Mouse (Mus musculus): ENCODE measurements around the gene 4930404N11Rik.

Gene 4930404N11Rik

GRCm38 (mm10) chr10:81383802-81384604 is 18.4 kb upstream of the 4930404N11Rik start, which contains the start of the genes Dohh and Gm48551:
Dohh (plus strand) TSS chr10:81384428.
Gm48551 (plus strand) TSS chr10:81384466.
- in situ Hi-C loops (cut with MboI, MseI): no loop called here

GRCm38 (mm10) chr10:81382039-81382438 is 16.4 kb upstream of the 4930404N11Rik start:
- in situ Hi-C loops (cut with MboI, MseI): no loop called here

GRCm38 (mm10) chr10:81379809-81380378 is 14.3 kb upstream of the 4930404N11Rik start:
- in situ Hi-C loops (cut with MboI, MseI): loop anchor here (10.0 kb wide), 1 partner anchor 555 kb away; the partner anchor contains the start of gene Oaz1

- in situ Hi-C loops (cut with MboI, MseI): loop anchor here (10.0 kb wide), 1 partner anchor 554 kb away; the partner anchor contains the start of gene Oaz1
Measured at GRCm38 (mm10) chr10:81379183-81379553, 13.6 kb upstream of the 4930404N11Rik start.

GRCm38 (mm10) chr10:81378553-81379182 is 13.1 kb upstream of the 4930404N11Rik start:
- in situ Hi-C loops (cut with MboI, MseI): loop anchor here (10.0 kb wide), 1 partner anchor 554 kb away; the partner anchor contains the start of gene Oaz1

GRCm38 (mm10) chr10:81377793-81378552 is 12.4 kb upstream of the 4930404N11Rik start, which contains the start of gene Fzr1:
Fzr1 (minus strand) TSS chr10:81378516.
- in situ Hi-C loops (cut with MboI, MseI): loop anchor here (10.0 kb wide), 1 partner anchor 553 kb away; the partner anchor contains the start of gene Oaz1

- in situ Hi-C loops (cut with MboI, MseI): loop anchor here (10.0 kb wide), 1 partner anchor 553 kb away; the partner anchor contains the start of gene Oaz1
Measured at GRCm38 (mm10) chr10:81377362-81377664, 11.7 kb upstream of the 4930404N11Rik start.

- in situ Hi-C loops (cut with MboI, MseI): loop anchor here (10.0 kb wide), 1 partner anchor 552 kb away; the partner anchor contains the start of gene Oaz1
Measured at GRCm38 (mm10) chr10:81376561-81377361, 11.1 kb upstream of the 4930404N11Rik start.

- in situ Hi-C loops (cut with MboI, MseI): loop anchor here (10.0 kb wide), 1 partner anchor 551 kb away; the partner anchor contains the start of gene Oaz1
Measured at GRCm38 (mm10) chr10:81375322-81375721, 9.7 kb upstream of the 4930404N11Rik start.

GRCm38 (mm10) chr10:81367207-81367495 is 1.5 kb upstream of the 4930404N11Rik start:
- in situ Hi-C loops (cut with MboI, MseI): no loop called here

GRCm38 (mm10) chr10:81366477-81367206 is 1.0 kb upstream of the 4930404N11Rik start:
- in situ Hi-C loops (cut with MboI, MseI): no loop called here

GRCm38 (mm10) chr10:81365073-81365472 is 543 bp downstream of the 4930404N11Rik start:
- in situ Hi-C loops (cut with MboI, MseI): no loop called here

GRCm38 (mm10) chr10:81364666-81365065 is 950 bp downstream of the 4930404N11Rik start:
- in situ Hi-C loops (cut with MboI, MseI): no loop called here

GRCm38 (mm10) chr10:81363436-81364346 is 1.9 kb downstream of the 4930404N11Rik start:
- in situ Hi-C loops (cut with MboI, MseI): no loop called here

- in situ Hi-C loops (cut with MboI, MseI): no loop called here
Measured at GRCm38 (mm10) chr10:81362336-81362949, 3.2 kb downstream of the 4930404N11Rik start.

GRCm38 (mm10) chr10:81360721-81361120 is 4.9 kb downstream of the 4930404N11Rik start:
- in situ Hi-C loops (cut with MboI, MseI): no loop called here

- in situ Hi-C loops (cut with MboI, MseI): no loop called here
Measured at GRCm38 (mm10) chr10:81358841-81359240, 6.8 kb downstream of the 4930404N11Rik start.

- in situ Hi-C loops (cut with MboI, MseI): no loop called here
Measured at GRCm38 (mm10) chr10:81358209-81358608, 7.4 kb downstream of the 4930404N11Rik start.

Measured in T-helper 1 cell (primary cell).